Mouse (Mus musculus) central nervous system, embryonic 18 days (tissue): ENCODE measurements around the gene Fxr1. TPM values are rescaled to one million over a fixed set of nuclear protein-coding genes. Genes with fewer than 3 reads are reported as not detected.

Experiments
- polyA plus RNA-seq: library from polyadenylated mRNA; depleted of rRNA; stranded (reverse); fragments of >200 nt; gene quantifications from 2 replicates; pipeline ENCODE4 v1.2.3, GENCODE M21; 2012; rRNA removed

Gene Fxr1
- 52.6 and 57.5 TPM in 2 replicates for polyA plus RNA-seq

DNA sequence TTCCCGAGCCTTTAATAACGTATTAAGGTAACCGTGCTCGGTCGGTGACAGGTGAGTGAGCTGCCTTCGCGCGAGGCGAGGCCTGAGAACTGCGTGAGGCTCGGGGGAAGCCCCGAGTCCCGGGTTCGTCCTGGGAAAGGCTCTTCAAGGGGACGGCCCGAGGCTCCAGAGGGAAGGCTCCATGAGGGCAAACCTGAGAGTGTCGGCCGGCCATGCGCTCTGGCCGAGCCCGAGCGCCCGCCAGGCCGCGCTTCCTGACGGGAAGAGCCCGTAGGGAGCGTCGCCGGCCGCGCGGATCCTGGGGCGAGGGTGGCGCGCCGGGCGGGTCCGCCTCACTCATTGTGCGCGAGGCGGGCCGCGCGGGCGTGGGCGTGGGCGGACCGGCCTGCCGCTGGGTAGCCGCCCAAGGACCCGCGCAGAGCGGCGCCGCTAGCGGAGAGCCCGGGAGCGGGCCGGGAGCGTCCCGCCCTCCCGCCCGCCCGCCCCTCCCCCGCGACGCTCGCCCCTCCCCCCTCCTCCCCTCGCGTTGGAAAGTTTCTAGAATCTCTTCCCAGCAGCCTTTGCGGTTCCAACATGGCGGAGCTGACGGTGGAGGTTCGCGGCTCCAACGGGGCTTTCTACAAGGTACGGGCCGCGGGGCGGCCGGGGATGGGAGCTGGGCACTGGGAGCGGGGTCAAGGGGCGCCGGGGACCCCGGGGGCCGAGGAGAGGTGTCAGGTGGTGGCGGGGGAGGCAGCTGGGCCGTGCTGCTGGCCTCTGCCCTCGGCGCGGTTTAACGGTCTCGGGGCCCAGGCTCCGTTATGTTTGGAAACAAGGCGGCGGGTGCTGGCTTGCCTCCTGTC, at the start of gene Fxr1:
TSS of gene Fxr1 (plus strand) at position 404 of the 842 bp plus-strand sequence.

DNA sequence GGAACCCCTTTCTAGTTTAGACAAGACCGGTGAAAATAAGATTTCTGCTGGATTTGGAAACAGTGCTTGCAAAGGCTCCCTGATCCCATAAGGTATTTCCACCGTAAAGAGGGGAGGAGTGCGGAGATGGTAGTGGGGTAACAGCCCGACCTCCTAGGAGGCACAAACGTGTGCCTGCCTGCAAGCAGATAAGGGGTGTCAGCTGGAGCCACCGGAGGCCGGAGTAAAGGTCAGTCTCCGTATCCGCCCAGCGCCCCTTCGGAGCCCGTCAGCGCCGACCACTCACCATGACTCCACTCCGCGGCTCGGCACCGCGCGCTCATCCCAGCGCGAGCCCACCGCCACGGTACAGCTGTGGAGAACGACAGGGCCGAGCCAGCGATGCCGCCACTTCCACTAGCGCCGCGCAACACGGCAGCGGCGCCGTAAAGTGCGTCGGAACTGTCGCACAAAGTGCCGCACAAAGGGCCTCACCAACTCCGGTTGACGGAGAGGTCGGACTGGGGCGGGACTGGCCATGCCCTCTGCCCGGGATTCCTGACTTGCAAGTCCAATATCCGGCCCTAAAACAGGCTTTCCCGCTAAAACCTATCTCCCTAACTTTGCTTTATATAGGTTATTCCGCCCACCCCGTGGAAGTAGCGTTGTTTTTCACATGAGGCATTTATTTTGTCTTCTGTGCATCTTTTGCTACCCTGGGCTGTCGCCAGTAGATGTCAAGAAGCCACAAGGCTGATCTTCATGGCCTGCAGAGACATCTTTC, 61.3 kb downstream of the Fxr1 start, which contains the start of gene Dnajc19:
TSS of gene Dnajc19 (minus strand) at position 422 of the 763 bp plus-strand sequence.

Other genes starting within 250 kb of the Fxr1 start
- gene Ttc14, start 220.1 kb upstream of the Fxr1 start, polyA plus RNA-seq, result 47.4 and 49.0 TPM in 2 replicates
- gene Ccdc39, start 175.6 kb upstream of the Fxr1 start, polyA plus RNA-seq, result 59.0 and 63.3 TPM in 2 replicates
- gene Dnajc19, start 61.4 kb downstream of the Fxr1 start, polyA plus RNA-seq, result 93.4 and 95.2 TPM in 2 replicates